ENCODE assay signal across 15 mouse cellular contexts in genomic region chr5:4349943-4350342, GRCm38 (mm10).
"Had no signal": no experiment of that assay in that cellular context is flagged by ENCODE, and none has a peak within 500 bp of the region (broad histone marks: within the 10 kb centered on the region; RNA-seq: fewer than 3 reads in every experiment).

No protein-coding gene starts in this region.

- DNase-seq: kidney, adult 2 months; kidney, postnatal 14 days; left cerebral cortex, postnatal 4 days; lung, postnatal 14 days; retina, postnatal 1 day; right cerebral cortex, postnatal 4 days; spleen, adult 18-20 months; thymus, adult 2 months; thymus, postnatal 25 days had no signal

- H3K27ac ChIP-seq: kidney, embryonic 15.5 days; limb, embryonic 15.5 days; liver, embryonic 12.5 days; midbrain, embryonic 12.5 days; neural tube, embryonic 13.5 days had no signal

- H3K4me3 ChIP-seq: kidney, embryonic 15.5 days; limb, embryonic 15.5 days; liver, embryonic 12.5 days; midbrain, embryonic 12.5 days; neural tube, embryonic 13.5 days had no signal

- ATAC-seq: liver, embryonic 12.5 days; midbrain, embryonic 16.5 days had no signal

- H3K9ac ChIP-seq: kidney, embryonic 15.5 days; limb, embryonic 15.5 days; liver, embryonic 12.5 days; midbrain, embryonic 12.5 days; neural tube, embryonic 13.5 days had no signal

- H3K36me3 ChIP-seq: kidney, embryonic 15.5 days; limb, embryonic 15.5 days; liver, embryonic 12.5 days; midbrain, embryonic 12.5 days; neural tube, embryonic 13.5 days had no signal

- H3K27me3 ChIP-seq: kidney, embryonic 15.5 days; limb, embryonic 15.5 days; liver, embryonic 12.5 days; midbrain, embryonic 12.5 days; neural tube, embryonic 13.5 days had no signal

- H3K4me2 ChIP-seq: kidney, embryonic 15.5 days; limb, embryonic 15.5 days; liver, embryonic 12.5 days; midbrain, embryonic 12.5 days; neural tube, embryonic 13.5 days had no signal

- H3K4me1 ChIP-seq: kidney, embryonic 15.5 days; liver, embryonic 12.5 days; neural tube, embryonic 13.5 days had no signal

- H3K9me3 ChIP-seq: kidney, embryonic 15.5 days; limb, embryonic 15.5 days; liver, embryonic 12.5 days; midbrain, embryonic 12.5 days; neural tube, embryonic 13.5 days had no signal
